Mouse (Mus musculus): ENCODE measurements around the gene Hes5.

DNA sequence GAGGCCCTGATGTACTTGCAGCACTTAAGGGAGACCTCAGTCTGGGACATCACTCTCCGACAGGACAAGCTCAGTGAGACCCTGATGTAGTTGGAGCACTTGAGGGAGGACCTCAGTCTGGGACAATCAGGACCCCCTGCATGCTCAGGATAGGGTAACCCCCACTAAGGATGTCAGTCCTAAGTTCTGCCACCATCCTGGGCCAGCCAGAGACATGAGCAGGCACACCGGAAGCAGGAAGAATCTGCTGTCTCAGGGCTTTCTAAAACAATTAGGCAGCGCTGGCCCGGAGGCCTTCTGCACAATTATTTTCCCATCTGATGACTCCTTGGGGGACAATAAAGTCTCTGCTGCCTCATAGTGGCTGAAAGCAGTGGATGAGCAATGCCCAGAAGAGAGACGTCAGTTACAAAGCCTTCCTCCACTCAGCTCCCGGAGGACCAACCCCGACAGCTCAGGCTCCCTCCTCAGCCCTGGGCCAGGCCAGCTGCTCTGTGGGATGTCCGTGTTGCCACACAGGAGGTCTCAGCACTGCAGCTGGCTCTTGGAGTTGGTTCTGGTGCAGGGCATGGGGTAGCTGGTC is 35.9 kb downstream of the Hes5 start:
- TF ChIP-seq POLR2A (IDR thresholded peaks at IDR 0.05; ENCODE audit: control insufficient read depth in 1 of 2, insufficient read depth in 1 of 2, low read depth in 1 of 2, low read length in 2 of 2, poor library complexity in 1 of 2) (no peak), CTCF (IDR thresholded peaks at IDR 0.05 in 2 of 3, conservative IDR thresholded peaks at IDR 0.05 in 1 of 3; ENCODE audit: control insufficient read depth in 1 of 3, insufficient read depth in 1 of 3, low read depth in 2 of 3, low read length in 3 of 3, poor library complexity in 1 of 3, severe bottlenecking in 1 of 3) (no peak; a peak in 1 of 6 replicates), MYC (IDR thresholded peaks at IDR 0.05; ENCODE audit: low read depth, low read length) (no peak), SIN3A (IDR thresholded peaks at IDR 0.05; ENCODE audit: low read length) (no peak), EP300 (IDR thresholded peaks at IDR 0.05; ENCODE audit: low read depth in 1 of 2, low read length in 2 of 2) (no peak), ZKSCAN1 (IDR thresholded peaks at IDR 0.05; ENCODE audit: low read depth, low read length) (no peak), E2F4 (IDR thresholded peaks at IDR 0.05; ENCODE audit: borderline replicate concordance, low read depth, low read length) (no peak), USF1 (IDR thresholded peaks at IDR 0.05; ENCODE audit: low read depth, low read length) (no peak), POLR2AphosphoS2 (IDR thresholded peaks at IDR 0.05; ENCODE audit: low read length) (no peak), MAFK (IDR thresholded peaks at IDR 0.05; ENCODE audit: borderline replicate concordance, low read depth, low read length) (no peak), MYB (IDR thresholded peaks at IDR 0.05; ENCODE audit: low read depth, low read length) (no peak)

All from MEL (cell line).